Mouse (Mus musculus): ENCODE measurements around the gene Sart3. TPM values are rescaled to one million over a fixed set of nuclear protein-coding genes. Genes with fewer than 3 reads are reported as not detected.

The Sart3 gene
- polyA plus RNA-seq, 2 experiments, result 12.7 to 15.0 TPM

- TF ChIP-seq CTCF (IDR thresholded peaks at IDR 0.05; ENCODE audit: low read depth) (no peak), EP300 (IDR thresholded peaks at IDR 0.05; ENCODE audit: low read depth) (no peak)
- ATAC-seq (ENCODE audit: insufficient read depth) (no peak), DNase-seq (ENCODE audit: low read depth in 3 of 3, low spot score in 3 of 3) (no peak)
- no peak overlapping the region for H3K9ac ChIP-seq (replicated peaks)
- peak overlapping the region in 1 of 2 experiments; percentile 34; a peak in 2 of 4 replicates for H3K4me3 ChIP-seq (ENCODE audit: insufficient read depth in 1 of 2, low read depth in 2 of 2, low read length in 2 of 2)
- no peaks in the 10 kb centered on the region for H3K9me3 ChIP-seq (ENCODE audit: control insufficient read depth, low read length)
- H3K36me3 ChIP-seq (replicated peaks; ENCODE audit: control insufficient read depth, insufficient read depth, low read depth), result no peaks in the 10 kb centered on the region
- peak overlapping the region; percentile 22; the same call in 1 of the 2 replicates for H3K4me2 ChIP-seq (ENCODE audit: low read depth)
- H3K4me1 ChIP-seq (replicated peaks; ENCODE audit: control insufficient read depth in 2 of 2, insufficient read depth in 2 of 2, low read length in 1 of 2), result peaks cover 0 to 6% of the 10 kb centered on the region in 2 experiments; a peak in 1 of 4 replicates
- WGBS (ENCODE audit: insufficient replicate concordance), result 52% methylated on average over 5 of the region's 5 CpGs
- no peak overlapping the region for H3K27ac ChIP-seq
- H3K27me3 ChIP-seq (ENCODE audit: control insufficient read depth, insufficient read depth, low read length), result no peaks in the 10 kb centered on the region
These were observed 27.4 kb upstream of the Sart3 start for GRCm38 (mm10) chr5:113799691-113800090.

GRCm38 (mm10) chr5:113798525-113798924, 26.2 kb upstream of the Sart3 start:
- ATAC-seq (ENCODE audit: insufficient read depth), result no peak
- no peaks in the 10 kb centered on the region for H3K36me3 ChIP-seq (replicated peaks; ENCODE audit: control insufficient read depth, insufficient read depth, low read depth)
- H3K4me1 ChIP-seq (replicated peaks; ENCODE audit: control insufficient read depth in 2 of 2, insufficient read depth in 2 of 2, low read length in 1 of 2), result peaks cover 0 to 6% of the 10 kb centered on the region in 2 experiments; a peak in 1 of 4 replicates
- no peak for DNase-seq (ENCODE audit: low read depth in 3 of 3, low spot score in 3 of 3)
- TF ChIP-seq EP300 (IDR thresholded peaks at IDR 0.05; ENCODE audit: low read depth) (no peak), CTCF (IDR thresholded peaks at IDR 0.05; ENCODE audit: low read depth) (no peak)
- no peaks in the 10 kb centered on the region for H3K9me3 ChIP-seq (ENCODE audit: control insufficient read depth, low read length)
- no peak overlapping the region for H3K27ac ChIP-seq
- H3K27me3 ChIP-seq (ENCODE audit: control insufficient read depth, insufficient read depth, low read length), result no peaks in the 10 kb centered on the region
- no peak overlapping the region for H3K9ac ChIP-seq (replicated peaks)
- no peak overlapping the region for H3K4me2 ChIP-seq (ENCODE audit: low read depth)
- 39% methylated on average over 9 of the region's 9 CpGs for WGBS (ENCODE audit: insufficient replicate concordance)
- H3K4me3 ChIP-seq (ENCODE audit: insufficient read depth in 1 of 2, low read depth in 2 of 2, low read length in 2 of 2), result no peak overlapping the region

GRCm38 (mm10) chr5:113797149-113797882, 25.0 kb upstream of the Sart3 start:
- ATAC-seq (ENCODE audit: insufficient read depth), result no peak
- DNase-seq (ENCODE audit: low read depth in 3 of 3, low spot score in 3 of 3), result no peak
- 31% methylated on average over 19 of the region's 19 CpGs for WGBS (ENCODE audit: insufficient replicate concordance)
- Histone ChIP-seq H3K27me3 (ENCODE audit: control insufficient read depth, insufficient read depth, low read length) (no peaks in the 10 kb centered on the region), H3K36me3 (replicated peaks; ENCODE audit: control insufficient read depth, insufficient read depth, low read depth) (no peaks in the 10 kb centered on the region), H3K4me1 (replicated peaks; ENCODE audit: control insufficient read depth in 2 of 2, insufficient read depth in 2 of 2, low read length in 1 of 2) (peaks cover 0 to 6% of the 10 kb centered on the region in 2 experiments; a peak in 1 of 4 replicates), H3K4me2 (ENCODE audit: low read depth) (peak overlapping the region; percentile 17), H3K27ac (no peak overlapping the region), H3K9me3 (ENCODE audit: control insufficient read depth, low read length) (no peaks in the 10 kb centered on the region), H3K4me3 (ENCODE audit: insufficient read depth in 1 of 2, low read depth in 2 of 2, low read length in 2 of 2) (no peak overlapping the region), H3K9ac (replicated peaks) (no peak overlapping the region)
- no peak for TF ChIP-seq CTCF (IDR thresholded peaks at IDR 0.05; ENCODE audit: low read depth)
- TF ChIP-seq EP300 (IDR thresholded peaks at IDR 0.05; ENCODE audit: low read depth), result no peak

- no peaks in the 10 kb centered on the region for H3K9me3 ChIP-seq (ENCODE audit: control insufficient read depth, low read length)
- H3K4me3 ChIP-seq (ENCODE audit: insufficient read depth in 1 of 2, low read depth in 2 of 2, low read length in 2 of 2), result no peak overlapping the region
- H3K27ac ChIP-seq, result no peak overlapping the region
- TF ChIP-seq CTCF (IDR thresholded peaks at IDR 0.05; ENCODE audit: low read depth), result no peak
- no peak for TF ChIP-seq EP300 (IDR thresholded peaks at IDR 0.05; ENCODE audit: low read depth)
- no peak for ATAC-seq (ENCODE audit: insufficient read depth)
- H3K4me2 ChIP-seq (ENCODE audit: low read depth), result peak overlapping the region; percentile 17
- no peaks in the 10 kb centered on the region for H3K36me3 ChIP-seq (replicated peaks; ENCODE audit: control insufficient read depth, insufficient read depth, low read depth)
- no peak overlapping the region for H3K9ac ChIP-seq (replicated peaks)
- no peaks in the 10 kb centered on the region for H3K27me3 ChIP-seq (ENCODE audit: control insufficient read depth, insufficient read depth, low read length)
- peaks cover 0 to 8% of the 10 kb centered on the region in 2 experiments; a peak in 2 of 4 replicates for H3K4me1 ChIP-seq (replicated peaks; ENCODE audit: control insufficient read depth in 2 of 2, insufficient read depth in 2 of 2, low read length in 1 of 2)
- 5% methylated on average over 13 of the region's 13 CpGs for WGBS (ENCODE audit: insufficient replicate concordance)
- DNase-seq (ENCODE audit: low read depth in 3 of 3, low spot score in 3 of 3), result no peak
These were observed 24.3 kb upstream of the Sart3 start for GRCm38 (mm10) chr5:113796401-113797148.

Measured in liver, embryonic 14.5 days (tissue).